Mouse (Mus musculus) R1 (cell line): ENCODE measurements around the gene Prdm16.

Experiments
- DNase-seq: peaks from one replicate; pipeline ENCODE4 v3.0.0-alpha.2; 2018; ENCODE audit warnings: low read depth, low spot score

Prdm16 gene

DNA sequence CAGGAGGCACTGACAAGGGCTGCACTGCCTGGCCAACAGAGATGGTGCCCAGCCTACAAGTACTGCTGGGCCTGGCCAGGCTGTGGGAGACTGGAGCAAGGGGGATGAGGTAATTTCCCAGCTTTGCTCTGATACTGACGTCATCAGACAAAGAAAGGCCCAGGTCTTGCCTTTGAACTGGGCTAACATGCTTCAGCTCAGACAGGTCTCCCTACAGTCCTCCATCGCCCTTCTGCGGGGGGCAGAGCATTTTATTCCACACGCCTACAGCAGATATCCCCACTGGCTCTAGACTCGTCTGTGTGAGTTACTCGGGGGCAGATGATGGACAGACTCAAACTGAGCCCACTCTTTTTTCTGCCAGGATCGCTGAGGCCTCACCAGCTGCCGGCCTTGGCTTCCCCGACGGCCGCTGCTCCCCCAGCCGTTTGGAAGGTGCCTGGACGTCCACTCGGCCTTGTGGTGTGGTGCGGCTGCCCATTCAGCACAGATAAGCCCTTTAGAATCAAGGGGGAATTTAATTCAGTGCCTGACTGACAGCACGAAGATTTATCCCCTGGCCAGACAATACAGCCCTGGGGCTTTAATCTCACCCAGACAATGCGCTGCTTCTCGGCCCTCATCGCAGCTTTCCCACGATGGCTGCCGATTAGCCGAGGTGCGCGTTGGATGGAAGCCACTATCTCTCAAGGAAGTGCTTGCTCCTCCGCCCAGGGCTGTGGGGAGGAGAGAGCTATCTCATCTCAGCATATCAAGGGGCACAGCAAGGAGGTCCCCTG lies 32.8 kb downstream of the Prdm16 start:
- DNase-seq: no peak

GRCm38 (mm10) chr4:154602409-154602808 lies 34.3 kb downstream of the Prdm16 start:
- DNase-seq: no peak

DNA sequence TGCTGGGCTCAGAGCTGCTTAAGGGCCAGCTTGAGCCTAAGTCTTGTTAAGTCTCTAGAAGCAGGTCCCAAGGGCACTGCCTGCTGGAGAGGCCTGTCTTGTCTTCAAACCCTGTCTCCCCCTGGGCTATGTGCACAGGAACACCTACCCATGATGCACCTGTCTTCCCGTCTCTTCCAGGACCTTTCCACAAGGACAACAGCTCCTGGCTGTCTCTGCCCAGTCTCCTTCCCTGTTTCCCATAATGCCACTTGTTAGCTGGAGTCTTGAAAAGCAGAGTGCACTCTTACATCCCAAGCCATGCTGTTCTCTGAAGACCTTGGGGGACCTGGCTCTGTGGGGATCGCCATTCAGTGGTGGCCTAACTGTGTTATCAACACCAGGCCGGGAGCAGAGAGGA lies 35.7 kb downstream of the Prdm16 start:
- DNase-seq: peak; percentile 55

GRCm38 (mm10) chr4:154599977-154600376 lies 36.7 kb downstream of the Prdm16 start:
- DNase-seq: peak; percentile 83

GRCm38 (mm10) chr4:154598357-154598756 lies 38.3 kb downstream of the Prdm16 start:
- no peak for DNase-seq

- no peak for DNase-seq
Observed at GRCm38 (mm10) chr4:154596805-154597204, 39.9 kb downstream of the Prdm16 start.

DNA sequence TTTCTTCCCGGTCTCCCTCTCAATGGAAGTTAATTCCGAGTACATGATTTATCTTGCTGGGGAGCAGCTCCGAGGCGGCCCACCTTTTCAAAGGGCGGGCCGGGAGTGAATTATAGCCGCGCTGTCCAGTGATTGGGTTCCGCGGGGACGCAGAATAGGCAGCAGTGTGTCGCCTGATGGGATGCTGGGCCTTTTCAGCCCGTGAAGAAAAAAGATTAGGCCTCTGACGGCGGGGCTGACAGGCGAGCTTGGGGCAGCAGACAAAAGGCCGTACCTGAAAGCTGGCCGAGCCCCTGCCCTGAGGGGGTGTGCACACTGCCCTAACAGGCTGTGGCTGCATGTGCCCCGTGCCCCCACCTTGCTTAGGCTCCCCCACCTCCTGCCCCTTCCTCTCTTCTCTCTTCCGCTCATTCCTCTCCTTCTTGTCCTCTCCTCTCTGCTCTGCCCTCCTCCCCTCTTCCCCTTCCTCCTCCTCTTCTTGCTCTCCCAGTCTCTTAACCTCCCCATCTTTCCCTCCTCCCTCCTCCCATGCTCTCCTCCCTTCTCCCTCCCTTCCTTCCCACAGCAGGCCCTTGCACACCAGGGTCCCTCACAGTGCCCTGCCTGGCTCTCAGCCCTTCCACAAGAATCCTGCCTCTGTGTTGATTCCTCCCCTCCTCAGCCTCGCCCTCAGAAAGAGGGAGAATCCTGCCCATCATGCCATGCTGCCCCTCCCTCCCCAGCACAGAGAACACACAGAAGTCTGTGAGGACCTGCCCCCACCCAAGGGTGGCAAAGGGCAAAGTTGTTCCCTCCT lies 41.7 kb downstream of the Prdm16 start:
- DNase-seq: no peak

DNA sequence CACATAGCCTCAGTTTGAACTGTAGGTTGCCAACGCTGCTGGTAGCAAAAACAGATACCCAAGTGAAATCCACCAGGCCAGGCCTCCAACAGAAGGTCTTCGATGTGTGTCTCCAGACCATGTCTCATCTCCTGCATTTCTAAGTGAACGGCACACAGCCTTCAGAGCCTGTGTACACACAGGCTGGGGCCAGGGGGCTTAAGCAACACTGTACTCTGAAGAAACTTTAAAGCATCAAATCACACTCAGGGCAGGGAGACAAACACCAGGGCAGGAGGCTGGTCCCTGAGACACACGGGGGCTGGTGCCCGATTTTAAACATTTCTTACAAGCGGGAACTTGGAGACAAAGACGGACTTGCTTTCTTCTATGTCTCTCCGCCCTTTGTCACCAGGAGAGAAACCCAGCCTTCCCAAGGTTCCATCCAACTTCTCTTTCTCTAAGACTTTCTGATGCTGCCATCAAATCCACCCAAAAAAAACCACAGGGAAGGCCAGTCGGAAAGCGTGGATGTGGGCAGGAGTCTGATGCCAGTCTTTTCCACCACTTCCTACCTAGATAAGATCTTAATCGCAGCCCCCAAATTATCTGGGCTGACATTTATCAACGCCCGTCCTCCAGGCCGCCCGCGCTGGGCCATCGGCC lies 42.4 kb downstream of the Prdm16 start:
- no peak for DNase-seq

GRCm38 (mm10) chr4:154592562-154592961 lies 44.1 kb downstream of the Prdm16 start:
- no peak for DNase-seq

DNA sequence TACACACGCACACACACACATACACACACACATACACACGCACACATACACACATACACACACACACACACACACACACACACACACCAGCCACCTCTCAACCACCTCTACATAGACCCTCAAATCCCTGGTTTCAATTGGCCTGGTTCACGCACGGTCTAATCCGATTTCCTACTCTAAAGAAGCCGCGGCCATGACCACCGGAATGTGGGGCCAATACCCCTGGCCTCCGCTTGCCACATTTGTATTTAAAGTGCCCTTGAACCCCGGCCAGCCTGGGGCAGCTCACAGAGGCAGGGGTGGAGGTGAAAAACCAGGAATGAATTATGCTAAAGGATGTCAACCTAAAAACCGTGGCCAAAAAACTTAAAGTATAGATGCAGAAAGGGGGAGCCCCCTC lies 45.8 kb downstream of the Prdm16 start:
- DNase-seq: no peak

- no peak for DNase-seq
Observed at GRCm38 (mm10) chr4:154586334-154586733, 50.3 kb downstream of the Prdm16 start.

GRCm38 (mm10) chr4:154585779-154586178 lies 50.9 kb downstream of the Prdm16 start:
- DNase-seq: no peak

DNA sequence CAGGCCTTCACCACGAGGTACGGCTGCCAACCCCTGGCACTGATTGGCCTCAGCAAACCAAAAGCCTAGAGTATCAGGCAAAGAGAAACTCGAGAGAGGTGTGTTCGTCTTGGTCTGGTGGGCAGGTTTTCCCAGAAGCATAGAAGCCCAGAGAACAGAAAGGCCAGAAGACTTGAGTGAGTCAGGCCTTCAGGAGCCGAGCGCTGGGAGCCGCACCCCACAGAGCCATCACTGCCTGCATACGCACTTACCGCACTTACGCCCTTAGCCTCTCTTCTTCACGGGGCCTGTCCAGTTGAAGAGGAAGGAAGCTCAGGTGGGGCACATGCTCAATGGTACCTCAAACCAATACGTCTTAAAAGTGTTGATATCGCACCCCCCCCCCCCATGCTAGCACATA lies 53.0 kb downstream of the Prdm16 start:
- DNase-seq: no peak

DNA sequence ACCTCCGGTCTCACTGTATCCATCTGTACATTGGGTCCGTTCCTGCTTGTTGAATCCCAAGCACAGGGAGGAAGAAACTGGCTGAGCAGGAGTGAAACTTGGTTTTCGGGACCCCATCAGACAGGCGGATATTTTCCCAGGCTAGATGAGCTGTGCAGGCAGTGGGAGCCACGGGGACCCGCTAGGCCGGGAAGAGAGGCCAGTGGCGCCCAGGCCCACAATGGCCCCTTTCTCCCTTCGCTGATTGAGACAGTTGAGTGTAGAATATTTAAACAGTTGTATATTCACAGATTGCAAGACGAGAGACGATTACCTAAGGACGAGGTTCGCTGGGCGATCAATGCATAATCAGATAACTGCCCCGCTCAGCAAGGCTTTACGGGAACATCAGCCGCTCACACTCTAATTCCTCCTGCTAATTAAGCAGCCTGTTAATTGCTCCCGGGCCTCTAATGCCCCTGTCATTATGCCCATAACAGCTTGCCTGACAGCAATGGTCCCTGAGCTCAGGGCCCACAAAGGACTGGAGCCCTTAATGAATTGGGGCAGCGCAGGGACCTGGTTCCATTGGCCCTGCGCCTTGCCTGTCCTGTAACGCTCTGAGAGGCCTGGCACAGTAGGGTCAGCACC lies 54.0 kb downstream of the Prdm16 start:
- no peak for DNase-seq

- no peak for DNase-seq
Observed at GRCm38 (mm10) chr4:154581261-154581886, 55.3 kb downstream of the Prdm16 start.

DNA sequence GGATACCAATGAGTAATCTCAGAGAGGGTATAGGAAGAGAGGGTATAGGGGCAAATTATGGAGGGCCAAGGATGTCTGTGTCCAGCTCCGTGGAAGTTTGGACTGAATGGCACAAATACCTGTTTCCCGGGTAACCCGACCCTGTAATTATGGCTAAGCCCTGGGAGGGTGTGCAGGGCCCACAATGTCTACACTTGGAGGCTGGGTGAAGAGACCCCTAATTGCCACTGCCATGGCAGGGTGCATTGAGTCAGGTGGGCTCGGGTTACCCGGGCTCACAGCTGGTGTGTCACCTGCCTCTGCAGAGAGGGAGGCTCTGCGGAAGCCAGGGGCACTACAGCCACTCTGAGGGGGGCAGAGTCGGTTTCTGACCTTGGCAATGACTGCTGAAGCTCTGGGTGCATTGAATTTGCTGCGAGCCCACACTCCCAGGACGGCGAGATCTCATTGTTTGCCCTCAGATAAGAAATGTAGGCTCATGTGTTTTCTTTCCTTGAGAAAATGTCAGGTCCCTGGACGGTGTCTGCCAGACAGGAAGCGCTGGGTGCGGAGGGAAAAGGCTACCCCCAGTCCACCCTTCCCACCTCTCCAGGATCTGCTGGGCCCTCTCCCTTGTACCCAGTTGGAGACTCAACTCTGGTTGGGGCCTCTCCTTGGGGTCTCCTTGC lies 62.3 kb downstream of the Prdm16 start:
- no peak for DNase-seq

DNA sequence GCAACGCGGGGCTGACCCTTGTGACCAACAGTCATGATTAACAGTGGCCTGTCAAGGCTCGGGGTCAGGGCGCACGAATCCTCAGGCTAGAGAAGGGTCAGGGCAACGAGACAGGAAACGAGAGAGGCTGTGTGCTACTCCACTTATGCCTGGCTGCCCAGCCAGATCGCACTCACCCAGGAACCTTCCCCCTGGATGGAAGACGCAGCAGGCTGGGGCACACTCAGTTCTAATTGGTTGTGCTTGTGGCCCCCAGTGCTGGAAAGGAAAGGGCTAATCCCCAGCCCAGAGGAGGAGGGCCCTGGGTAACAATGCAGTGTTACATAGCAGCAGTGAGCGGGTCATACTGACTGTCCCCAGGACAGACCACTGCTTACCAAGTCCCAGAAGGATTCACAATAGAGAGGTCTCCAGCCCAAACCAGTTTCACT lies 66.2 kb downstream of the Prdm16 start:
- no peak for DNase-seq

- DNase-seq: no peak
Observed at GRCm38 (mm10) chr4:154569845-154570244, 66.8 kb downstream of the Prdm16 start.

DNA sequence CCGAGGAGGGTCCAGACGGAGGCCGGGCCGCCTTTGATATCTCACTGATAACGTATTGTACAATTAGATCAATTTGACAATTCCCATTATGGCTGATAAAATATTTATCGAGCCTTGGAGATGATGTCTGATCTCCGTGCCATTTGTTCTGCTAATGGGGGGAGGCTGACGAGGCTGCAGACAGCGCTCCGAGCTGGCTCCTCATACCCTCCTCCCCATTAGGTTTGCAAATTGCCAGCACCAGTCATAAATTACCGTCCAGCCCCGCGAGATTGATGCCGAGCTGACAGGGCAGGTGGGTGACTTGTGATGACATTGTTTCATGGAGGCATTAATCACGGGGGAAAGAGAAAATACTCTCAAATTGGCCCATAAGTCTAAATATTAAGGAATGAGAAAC lies 67.9 kb downstream of the Prdm16 start:
- DNase-seq: no peak

DNA sequence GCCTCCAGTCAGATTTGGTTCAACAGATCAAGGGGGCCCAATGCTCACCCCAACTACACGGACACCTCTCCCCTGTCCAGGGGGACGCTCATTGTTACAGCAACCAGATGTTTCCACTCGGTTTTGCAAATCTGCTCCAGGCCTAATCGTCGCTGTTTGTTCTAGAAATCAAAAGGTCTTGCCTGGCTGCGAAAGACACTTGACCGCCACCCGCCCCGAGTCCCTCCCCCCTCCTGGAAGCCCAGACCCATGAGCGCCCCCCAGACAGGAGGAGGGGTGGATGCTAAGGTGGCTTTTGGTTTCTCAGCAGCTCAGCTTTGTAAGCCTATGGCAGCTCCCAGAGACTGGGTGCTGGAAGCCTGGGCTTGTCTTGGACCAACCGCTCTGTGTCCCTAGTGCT lies 68.7 kb downstream of the Prdm16 start:
- no peak for DNase-seq

- no peak for DNase-seq
Observed at GRCm38 (mm10) chr4:154563201-154563600, 73.5 kb downstream of the Prdm16 start.
